Mouse (Mus musculus): ENCODE results near the gene Ankrd44. TPM values are rescaled to one million over a fixed set of nuclear protein-coding genes. Genes with fewer than 3 reads are reported as not detected.

The Ankrd44 gene
- polyA plus RNA-seq, 1 experiment from 2014 or later: 33.0 TPM

DNA sequence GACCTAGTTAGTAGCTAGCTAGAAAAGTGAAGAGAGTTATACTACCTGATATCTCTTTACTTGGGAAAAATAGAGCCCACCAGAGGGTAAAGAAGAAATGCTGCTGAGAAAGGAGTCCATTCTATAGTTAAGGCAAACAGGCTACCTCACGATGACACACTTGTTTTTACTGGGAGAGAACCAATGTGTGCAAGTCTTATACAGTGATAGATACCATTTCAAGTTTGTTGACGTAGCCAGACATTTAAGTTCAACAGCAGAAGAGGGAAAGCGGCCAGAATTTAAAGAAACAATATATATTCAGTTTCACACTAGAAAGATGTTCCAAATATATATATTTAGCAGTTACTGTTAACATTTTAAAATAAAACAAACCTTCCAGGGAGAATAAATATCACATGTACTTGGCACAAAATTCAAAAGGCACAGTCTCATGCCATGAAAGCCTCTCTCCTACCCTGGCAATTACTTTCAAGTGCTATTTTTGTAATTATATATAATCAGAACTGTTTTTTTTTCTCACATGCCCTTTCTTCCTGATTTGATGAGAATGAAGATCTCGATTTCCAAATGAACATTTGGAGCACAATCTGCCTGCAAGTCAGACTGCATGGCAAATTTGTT is 328.5 kb downstream of the Ankrd44 start:
- Histone ChIP-seq H3K79me2 (ENCODE audit: inconsistent target) (no peaks in the 10 kb centered on the region), H3K36me3 (ENCODE audit: inconsistent target) (no peaks in the 10 kb centered on the region), H3K27ac (no peak overlapping the region), H3K4me3 (ENCODE audit: inconsistent target) (no peak overlapping the region)
- 95% methylated on average over 4 of the region's 4 CpGs for WGBS (ENCODE audit: missing documents)

DNA sequence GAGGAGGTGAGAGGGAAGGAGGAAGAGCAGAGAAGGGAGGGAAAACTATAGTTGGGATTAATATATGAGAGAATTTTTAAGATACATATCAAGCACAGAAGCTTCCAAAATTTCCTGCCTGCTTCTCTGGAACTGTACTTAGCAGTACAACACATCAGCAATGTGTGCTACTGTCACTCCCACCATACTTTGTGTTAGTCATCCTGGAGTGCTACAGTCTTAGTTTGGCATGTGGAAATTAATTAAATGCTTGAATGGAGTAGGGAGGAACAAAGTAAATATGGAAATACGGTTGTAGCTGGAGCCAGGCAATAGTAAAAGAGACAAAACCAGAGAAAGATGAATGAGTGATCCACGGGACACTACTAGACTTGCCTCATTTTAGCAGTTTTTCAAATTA is 330.0 kb downstream of the Ankrd44 start:
- Histone ChIP-seq H3K27ac (no peak overlapping the region), H3K36me3 (ENCODE audit: inconsistent target) (no peaks in the 10 kb centered on the region), H3K79me2 (ENCODE audit: inconsistent target) (no peaks in the 10 kb centered on the region), H3K4me3 (ENCODE audit: inconsistent target) (no peak overlapping the region)
- WGBS (ENCODE audit: missing documents): 100% methylated on average over 2 of the region's 2 CpGs

Other genes starting within 250 kb of the Ankrd44 start
- gene Sf3b1, start 101.1 kb upstream of the Ankrd44 start, polyA plus RNA-seq (2018): 84.4 to 101 TPM (median 86.5 TPM) in 3 replicates
- 15.3 to 21.2 TPM (median 15.4 TPM) in 3 replicates for gene Coq10b, start 126.4 kb upstream of the Ankrd44 start, polyA plus RNA-seq (2018)
- 207 to 271 TPM (median 256 TPM) in 3 replicates for gene Hspe1, start 161.7 kb upstream of the Ankrd44 start, polyA plus RNA-seq (2018)
- gene Hspd1, start 161.9 kb upstream of the Ankrd44 start, polyA plus RNA-seq (2018): 107 to 280 TPM (median 197 TPM) in 3 replicates
- 32.8 to 41.0 TPM (median 37.8 TPM) in 3 replicates for gene Mob4, start 204.8 kb upstream of the Ankrd44 start, polyA plus RNA-seq (2018)

Data from macrophage (primary cell).